Mouse (Mus musculus) cerebellum, adult 2 months (tissue): ENCODE measurements around the gene Zfp128. TPM values are rescaled to one million over a fixed set of nuclear protein-coding genes. Genes with fewer than 3 reads are reported as not detected.
"Not testable (repeated sequence)": the region's sequence is repeated elsewhere in the genome, so short reads cannot be mapped to it uniquely, and the experiment has no call there.

Source experiments
- DNase-seq, 2 experiments: peaks; one replicate each; pipeline ENCODE4 v3.0.0; 2021
- H3K27ac ChIP-seq: fragments of 200-500 bp; 2 replicates; pipeline ENCODE4 v1.5.1; 2012; ENCODE audit warnings: low read length, control low read depth, inconsistent platforms; ENCODE audit not compliant: insufficient read depth
- H3K27me3 ChIP-seq: fragments of 200-500 bp; 2 replicates; pipeline ENCODE4 v1.6.1; 2012; ENCODE audit warnings: inconsistent platforms, mild to moderate bottlenecking, low read length, moderate library complexity; ENCODE audit not compliant: control insufficient read depth, insufficient read depth
- H3K4me1 ChIP-seq: fragments of 200-500 bp; 2 replicates; pipeline ENCODE4 v1.6.1; 2011; ENCODE audit warnings: low read length; ENCODE audit not compliant: control insufficient read depth, insufficient read depth
- H3K4me3 ChIP-seq: fragments of 200-500 bp; replicated peaks from 2 replicates; pipeline ENCODE3; 2011; ENCODE audit warnings: mild to moderate bottlenecking, low read depth, low read length, control low read depth; ENCODE audit not compliant: insufficient read depth
- CTCF ChIP-seq: fragments of 200-500 bp; IDR thresholded peaks from 2 replicates; pipeline ENCODE4 v1.5.1; 2011; ENCODE audit warnings: low read depth, mild to moderate bottlenecking, control low read depth, low read length, moderate library complexity, borderline replicate concordance; ENCODE audit not compliant: insufficient read depth
- POLR2A ChIP-seq: fragments of 200-500 bp; IDR thresholded peaks from 2 replicates; pipeline ENCODE4 v1.6.1; 2011; ENCODE audit warnings: low read length, control low read depth, borderline replicate concordance; ENCODE audit not compliant: insufficient read depth
- WGBS: fragments of 180-500 bp; shearing (Covaris S2); methylation state at CpG from one replicate; pipeline ENCODE4 v1.1.7; 2018; 5-methylcytosine and 5-hydroxymethylcytosine counted together
- polyA plus RNA-seq: library from polyadenylated mRNA; depleted of rRNA; stranded (reverse); fragments of >200 nt; gene quantifications from 2 replicates; pipeline ENCODE4 v1.2.3, GENCODE M21; 2012

Zfp128 gene
- polyA plus RNA-seq, 1 experiment, result 5.6 TPM

GRCm38 (mm10) chr7:12905146-12905545 lies 24.2 kb downstream of the Zfp128 start:
- H3K27me3 ChIP-seq, result no peaks in the 10 kb centered on the region
- no peak overlapping the region for H3K4me3 ChIP-seq
- H3K27ac ChIP-seq, result no peak overlapping the region
- 0 out of 2 replicates have a peak, but pooled peaks cover 3% of the 10 kb centered on the region for H3K4me1 ChIP-seq
- 43% methylated on average over 1 of the region's 1 CpGs for WGBS
- no peak for TF ChIP-seq CTCF
- no peak for TF ChIP-seq POLR2A
- no peak for DNase-seq

- WGBS, result 23% methylated on average over 7 of the region's 7 CpGs
- Histone ChIP-seq H3K4me3 (peak overlapping the region; percentile 25), H3K27me3 (no peaks in the 10 kb centered on the region)
Measured at GRCm38 (mm10) chr7:12909498-12909962, 28.6 kb downstream of the Zfp128 start.

GRCm38 (mm10) chr7:12910181-12910668 lies 29.2 kb downstream of the Zfp128 start:
- H3K4me3 ChIP-seq, result peak overlapping the region; percentile 75
- no peaks in the 10 kb centered on the region for H3K4me1 ChIP-seq
- H3K27ac ChIP-seq, result peak overlapping the region; percentile 83
- 10% methylated on average over 19 of the region's 19 CpGs for whole genome bisulfite sequencing
- H3K27me3 ChIP-seq, result no peaks in the 10 kb centered on the region
- TF ChIP-seq CTCF (no peak), POLR2A (peak; percentile 37; the same call in 1 of the 2 replicates)
- DNase-seq, result peak; percentile 67 to 75

More at GRCm38 (mm10) chr7:12909498-12909962, 28.6 kb downstream of the Zfp128 start:
- Histone ChIP-seq H3K27ac (peak overlapping the region; percentile 21; the same call in 1 of the 2 replicates), H3K4me1 (no peaks in the 10 kb centered on the region)
- TF ChIP-seq CTCF (peak; percentile 57; the same call in 1 of the 2 replicates), POLR2A (no peak)
- peak; percentile 76 to 83 for DNase-seq

DNA sequence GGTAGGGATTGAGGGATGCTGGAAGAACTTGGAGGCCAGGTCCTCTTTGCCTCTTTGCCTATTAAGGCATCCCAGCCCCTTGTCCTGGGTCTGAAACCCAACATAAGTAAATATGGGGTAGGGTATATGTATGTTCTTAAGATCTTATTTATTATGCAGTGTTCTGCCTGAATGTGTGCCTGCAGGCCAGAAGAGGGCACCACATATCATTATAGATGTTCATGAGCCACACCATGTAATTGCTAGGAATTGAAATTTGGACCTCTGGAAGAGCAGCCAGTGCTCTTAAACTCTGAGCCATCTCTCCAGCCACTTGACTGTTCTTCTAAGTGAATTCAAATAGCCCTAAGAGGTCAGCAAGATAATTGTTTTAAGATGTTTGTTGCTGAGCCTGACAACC lies 32.6 kb downstream of the Zfp128 start:
- TF ChIP-seq CTCF (peak; percentile 54), POLR2A (no peak)
- H3K4me3 ChIP-seq, result no peak overlapping the region
- no peak overlapping the region for H3K27ac ChIP-seq
- H3K27me3 ChIP-seq, result no peaks in the 10 kb centered on the region
- no peaks in the 10 kb centered on the region for H3K4me1 ChIP-seq
- DNase-seq, result no peak

GRCm38 (mm10) chr7:12920495-12920894 lies 39.5 kb downstream of the Zfp128 start:
- not testable (repeated sequence) for H3K27ac ChIP-seq, H3K4me1 ChIP-seq, H3K27me3 ChIP-seq, H3K4me3 ChIP-seq, DNase-seq
- WGBS, result 84% methylated on average over 7 of the region's 8 CpGs

DNA sequence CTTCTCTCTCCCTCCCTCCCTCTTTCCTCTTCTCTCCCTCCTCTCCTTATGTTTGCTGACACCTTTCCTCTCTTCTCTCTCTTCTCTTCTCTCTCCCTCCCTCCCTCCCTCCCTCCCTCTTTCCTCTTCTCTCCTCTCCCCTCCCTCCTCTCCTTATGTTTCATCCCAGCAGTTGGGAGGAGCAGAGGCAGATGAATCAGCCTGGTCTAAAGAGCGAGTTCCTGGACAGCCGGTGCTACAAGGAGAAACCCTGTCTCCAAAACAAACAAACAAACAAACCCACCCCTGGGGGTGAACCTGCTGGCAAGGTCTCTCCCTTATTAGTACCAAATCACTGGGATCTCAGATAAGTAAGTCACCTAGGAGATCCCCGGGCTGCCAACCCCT lies 40.3 kb downstream of the Zfp128 start:
- H3K27me3 ChIP-seq, result no peaks in the 10 kb centered on the region
- no peak for TF ChIP-seq CTCF
- TF ChIP-seq POLR2A, result peak; percentile 41; the same call in 1 of the 2 replicates
- peak overlapping the region; percentile 92 for H3K27ac ChIP-seq
- H3K4me3 ChIP-seq, result peak overlapping the region; percentile 66
- WGBS, result 1% methylated on average over 3 of the region's 3 CpGs
- DNase-seq, result no peak
- H3K4me1 ChIP-seq, result peaks cover 2% of the 10 kb centered on the region; the same call in 1 of the 2 replicates

GRCm38 (mm10) chr7:12921705-12922465 lies 40.9 kb downstream of the Zfp128 start, which contains the start of gene Rps5:
Gene Rps5, plus strand, starts transcription at chr7:12922290.
- under 1% methylated on average over 55 of the region's 55 CpGs for WGBS
- DNase-seq, result peak; percentile 98 to 99
- Histone ChIP-seq H3K27ac (peak within 1 kb of the TSS; percentile 92), H3K4me3 (peak within 1 kb of the TSS; percentile 84), H3K4me1 (peaks cover 3% of the 10 kb centered on the region; the same call in 1 of the 2 replicates), H3K27me3 (no peaks in the 10 kb centered on the region)
- TF ChIP-seq POLR2A (peak; percentile 88), CTCF (peak; percentile 60; the same call in 1 of the 2 replicates)

DNA sequence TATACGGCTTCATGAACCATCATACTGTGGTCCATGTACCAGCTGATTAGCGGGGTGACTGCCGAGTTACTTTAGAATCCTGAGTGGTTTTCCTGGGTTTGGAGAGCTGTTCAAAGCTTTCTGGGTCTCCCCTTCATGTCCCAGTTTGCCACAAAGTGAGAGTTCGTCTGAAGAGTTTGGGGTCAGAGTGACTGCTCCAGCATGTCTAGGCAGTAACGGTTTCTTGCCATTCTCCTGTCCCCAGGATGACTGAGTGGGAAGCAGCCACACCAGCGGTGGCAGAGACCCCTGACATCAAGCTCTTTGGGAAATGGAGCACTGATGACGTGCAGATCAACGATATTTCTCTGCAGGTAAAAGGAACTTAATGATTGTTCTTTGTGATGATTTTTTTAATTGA lies 41.8 kb downstream of the Zfp128 start:
- WGBS, result 2% methylated on average over 8 of the region's 8 CpGs
- DNase-seq, result no peak
- H3K27ac ChIP-seq, result no peak overlapping the region
- peaks cover 5% of the 10 kb centered on the region for H3K4me1 ChIP-seq
- TF ChIP-seq POLR2A (no peak), CTCF (no peak)
- no peaks in the 10 kb centered on the region for H3K27me3 ChIP-seq
- peak overlapping the region; percentile 84 for H3K4me3 ChIP-seq
